Mouse (Mus musculus) ES-Bruce4 (cell line): Measurements from ENCODE around the gene Otop1.

ENCODE experiments used
- EP300 ChIP-seq: IDR thresholded peaks from 2 replicates; pipeline ENCODE4 v1.6.1; 2011; ENCODE audit warnings: low read depth, low read length; ENCODE audit not compliant: insufficient read depth
- POLR2A ChIP-seq: IDR thresholded peaks from one replicate; pipeline ENCODE4 v1.8.1; 2011; ENCODE audit warnings: low read length; ENCODE audit not compliant: insufficient read depth

GRCm38 (mm10) chr5:38258773-38259146, 17.0 kb upstream of the Otop1 start:
- no peak for TF ChIP-seq EP300
- no peak for TF ChIP-seq POLR2A
